Comparison of ENCODE assay signal across 30 mouse cellular contexts in the genomic region with DNA sequence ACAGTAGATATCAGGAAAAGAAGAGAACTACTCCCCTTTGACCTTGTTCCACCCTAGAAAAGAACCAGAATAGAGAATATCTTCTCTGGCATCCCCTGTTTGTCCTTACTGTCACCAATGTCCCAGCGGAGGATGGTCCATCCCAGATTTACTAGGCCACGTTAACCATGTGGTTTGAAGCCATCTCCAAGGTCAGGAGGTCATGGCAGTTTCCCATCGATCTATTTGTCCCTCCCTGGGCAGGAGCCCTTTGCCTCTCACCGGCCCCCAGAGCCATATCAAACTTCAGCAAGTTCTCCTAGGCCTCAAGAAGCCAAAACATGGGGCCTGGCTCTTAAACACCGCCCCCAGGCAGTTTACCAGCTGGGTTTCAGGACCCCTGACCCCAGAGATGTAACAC. TPM values are rescaled to one million over a fixed set of nuclear protein-coding genes. Genes with fewer than 3 reads are reported as not detected.
DNase-seq lines count a peak whose midpoint lies in the region; ATAC-seq and TF ChIP-seq lines count a peak whose summit lies in the region.
"Had no signal": no experiment of that assay in that cellular context is flagged by ENCODE, and none has a peak within 500 bp of the region (broad histone marks: within the 10 kb centered on the region; RNA-seq: fewer than 3 reads in every experiment).

No protein-coding gene starts in this region.

- H3K9ac ChIP-seq in ES-E14 (ENCODE audit: insufficient read depth, low read depth, low read length, poor library complexity, severe bottlenecking), result peak overlapping the region; percentile 15; the same call in 1 of the 2 replicates
- H3K9ac ChIP-seq in liver, embryonic 11.5 days (ENCODE audit: low read depth, low read length), result no peak overlapping the region
- no peak overlapping the region for H3K9ac ChIP-seq in liver, embryonic 16.5 days (ENCODE audit: low read depth, low read length)
- no peak overlapping the region for H3K9ac ChIP-seq in midbrain, embryonic 13.5 days (replicated peaks)
- H3K9ac ChIP-seq: hindbrain, embryonic 13.5 days; limb, embryonic 15.5 days; midbrain, embryonic 15.5 days had no signal

- no peaks in the 10 kb centered on the region for H3K9me3 ChIP-seq in ES-E14 (ENCODE audit: control insufficient read depth, insufficient read depth, low read depth, low read length)
- no peaks in the 10 kb centered on the region for H3K9me3 ChIP-seq in liver, embryonic 11.5 days (ENCODE audit: control insufficient read depth, low read length)
- no peaks in the 10 kb centered on the region for H3K9me3 ChIP-seq in liver, embryonic 16.5 days (replicated peaks; ENCODE audit: control insufficient read depth, low read length)
- no peaks in the 10 kb centered on the region for H3K9me3 ChIP-seq in midbrain, embryonic 13.5 days
- H3K9me3 ChIP-seq: G1E; hindbrain, embryonic 13.5 days; limb, embryonic 10.5 days; limb, embryonic 15.5 days; midbrain, embryonic 15.5 days had no signal

- in situ Hi-C loops in ES-E14 (cut with MboI; ENCODE audit: low sequenced_read_pairs in 2 of 2, unreplicated experiment in 2 of 2), result no loop called here

- DNase-seq in ES-E14 (ENCODE audit: low read depth, low spot score), result no peak
- DNase-seq in embryo, embryonic 9.5 days (ENCODE audit: extremely low spot score), result peak; percentile 50
- peak; percentile 43 for DNase-seq in liver, embryonic 11.5 days (ENCODE audit: low spot score)
- no peak for DNase-seq in heart, adult 18-20 months
- DNase-seq: adrenal gland, postnatal 10 days; B cell, adult 2 months; cerebellum, adult 8-10 months; cerebellum, postnatal 36 days; gastrocnemius, postnatal 25 days; heart, adult 11 months; heart, postnatal 36 days; kidney, adult 9 months; kidney, postnatal 10 days; layer of hippocampus, adult 9-11 months; lung, postnatal 36 days; right cerebral cortex, adult 18-20 months; thymus, adult 2 months; thymus, postnatal 36 days had no signal

- peak; percentile 64; the same call in 1 of the 2 replicates for ATAC-seq in liver, embryonic 11.5 days (replicated peaks; ENCODE audit: low FRiP score)
- peak; percentile 83 for ATAC-seq in liver, embryonic 16.5 days (ENCODE audit: low read depth)
- ATAC-seq in midbrain, embryonic 13.5 days, result no peak
- no peak for ATAC-seq in megakaryocyte, adult 5-6 weeks (ENCODE audit: poor library complexity, severe bottlenecking)
- ATAC-seq: forebrain, embryonic 14.5 days; intestine, postnatal 0 days; midbrain, embryonic 15.5 days had no signal

- H3K36me3 ChIP-seq in ES-E14 (ENCODE audit: control insufficient read depth, insufficient read depth, low read length, poor library complexity, severe bottlenecking), result no peaks in the 10 kb centered on the region
- no peaks in the 10 kb centered on the region for H3K36me3 ChIP-seq in liver, embryonic 11.5 days (ENCODE audit: control insufficient read depth, insufficient read depth, low read length)
- no peaks in the 10 kb centered on the region for H3K36me3 ChIP-seq in liver, embryonic 16.5 days (ENCODE audit: control insufficient read depth, insufficient read depth)
- H3K36me3 ChIP-seq in midbrain, embryonic 13.5 days, result no peaks in the 10 kb centered on the region
- H3K36me3 ChIP-seq: G1E; hindbrain, embryonic 13.5 days; limb, embryonic 10.5 days; limb, embryonic 15.5 days; midbrain, embryonic 15.5 days had no signal

- H3K4me2 ChIP-seq in liver, embryonic 11.5 days, result no peak overlapping the region
- no peak overlapping the region for H3K4me2 ChIP-seq in liver, embryonic 16.5 days (ENCODE audit: low read depth, low read length)
- no peak overlapping the region for H3K4me2 ChIP-seq in midbrain, embryonic 13.5 days (replicated peaks)
- H3K4me2 ChIP-seq: heart, embryonic 11.5 days; hindbrain, embryonic 13.5 days; limb, embryonic 15.5 days; midbrain, embryonic 15.5 days had no signal

- H3K27me3 ChIP-seq in liver, embryonic 11.5 days (replicated peaks; ENCODE audit: control insufficient read depth, insufficient read depth, low read length), result no peaks in the 10 kb centered on the region
- no peaks in the 10 kb centered on the region for H3K27me3 ChIP-seq in liver, embryonic 16.5 days (ENCODE audit: control insufficient read depth, insufficient read depth, low read depth, low read length)
- peaks cover 30% of the 10 kb centered on the region for H3K27me3 ChIP-seq in midbrain, embryonic 13.5 days
- H3K27me3 ChIP-seq: limb, embryonic 15.5 days had no signal

- peak overlapping the region in 1 of 2 experiments; percentile 32; a peak in 2 of 4 replicates for H3K4me3 ChIP-seq in ES-E14 (ENCODE audit: insufficient read depth in 1 of 2, low read depth in 1 of 2, low read length in 2 of 2, poor library complexity in 1 of 2, severe bottlenecking in 1 of 2)
- H3K4me3 ChIP-seq in liver, embryonic 11.5 days (ENCODE audit: low read depth, low read length), result no peak overlapping the region
- H3K4me3 ChIP-seq in liver, embryonic 16.5 days (ENCODE audit: low read depth, low read length), result no peak overlapping the region
- no peak overlapping the region for H3K4me3 ChIP-seq in midbrain, embryonic 13.5 days (replicated peaks)
- H3K4me3 ChIP-seq: hindbrain, embryonic 13.5 days; limb, embryonic 10.5 days; limb, embryonic 15.5 days; megakaryocyte, embryonic 14.5 days; midbrain, embryonic 15.5 days had no signal

- peaks cover 0 to 26% of the 10 kb centered on the region in 2 experiments; a peak in 2 of 4 replicates for H3K4me1 ChIP-seq in ES-E14 (ENCODE audit: control insufficient read depth in 2 of 2, insufficient read depth in 2 of 2, low read length in 2 of 2, poor library complexity in 1 of 2)
- H3K4me1 ChIP-seq in liver, embryonic 11.5 days (replicated peaks; ENCODE audit: control insufficient read depth, insufficient read depth, low read length), result 0 out of 2 replicates have a peak, but pooled peaks cover 2% of the 10 kb centered on the region
- no peaks in the 10 kb centered on the region; the same call in 1 of the 2 replicates for H3K4me1 ChIP-seq in liver, embryonic 16.5 days (ENCODE audit: control insufficient read depth, low read depth, low read length)
- H3K4me1 ChIP-seq in midbrain, embryonic 13.5 days (replicated peaks), result peaks cover 10% of the 10 kb centered on the region
- H3K4me1 ChIP-seq: megakaryocyte, embryonic 14.5 days; midbrain, embryonic 15.5 days had no signal

- WGBS in liver, embryonic 11.5 days, result 54% methylated on average over 5 of the region's 5 CpGs
- 50% methylated on average over 5 of the region's 5 CpGs for WGBS in liver, embryonic 16.5 days (ENCODE audit: insufficient replicate concordance)
- WGBS in midbrain, embryonic 13.5 days, result 76% methylated on average over 5 of the region's 5 CpGs

- H3K27ac ChIP-seq in ES-E14 (ENCODE audit: insufficient read depth, low read depth, low read length, poor library complexity, severe bottlenecking), result no peak overlapping the region
- 0 out of 2 replicates have a peak overlapping the region, but pooled peaks have one; percentile 20 for H3K27ac ChIP-seq in liver, embryonic 11.5 days (ENCODE audit: low read depth, low read length)
- H3K27ac ChIP-seq in liver, embryonic 16.5 days (ENCODE audit: low read length), result peak overlapping the region; percentile 44; the same call in 1 of the 2 replicates
- no peak overlapping the region for H3K27ac ChIP-seq in midbrain, embryonic 13.5 days
- H3K27ac ChIP-seq: hindbrain, embryonic 13.5 days; limb, embryonic 10.5 days; limb, embryonic 15.5 days; midbrain, embryonic 15.5 days had no signal

TF ChIP-seq in ES-E14, 5 proteins besides CTCF, POLR2A, EP300 and RAD21:
- TF ChIP-seq MAFK (IDR thresholded peaks at IDR 0.05; ENCODE audit: insufficient read depth, low read depth, low read length) (no peak), CHD2 (IDR thresholded peaks at IDR 0.05; ENCODE audit: low read depth, low read length) (no peak), HCFC1 (IDR thresholded peaks at IDR 0.05; ENCODE audit: borderline replicate concordance, insufficient read depth, low read length) (no peak), ZNF384 (IDR thresholded peaks at IDR 0.05; ENCODE audit: low read depth, low read length) (no peak), ZC3H11A (IDR thresholded peaks at IDR 0.05; ENCODE audit: borderline replicate concordance, low read depth, low read length) (no peak)

RNA-seq across cellular contexts. Expression of gene Fubp3, which starts 42.2 kb away (rescaled TPM):
- total RNA-seq in ES-E14 (2012; rRNA removed), result 76.0 and 94.4 TPM in 2 replicates
- polyA plus RNA-seq in liver, embryonic 11.5 days (2014; fragmentation: Nextera tagmentation; extraction: Ambion mirVana), result 75.3 and 77.5 TPM in 2 replicates
- 15.1 and 19.5 TPM in 2 replicates for polyA plus RNA-seq in liver, embryonic 16.5 days (2015; fragmentation: Nextera tagmentation; extraction: Ambion mirVana)
- polyA plus RNA-seq in midbrain, embryonic 13.5 days (2015; fragmentation: Nextera tagmentation; extraction: Ambion mirVana), result 61.5 and 65.3 TPM in 2 replicates
- total RNA-seq in megakaryocyte, adult 5-6 weeks (2015), result 10.7 and 16.4 TPM in 2 replicates
- total RNA-seq in megakaryocyte, adult 5-6 weeks (2017), result 17.1 and 23.6 TPM in 2 replicates
- 10 to 100 TPM; 11.1 to 11.2 TPM for total RNA-seq in heart, adult 18-20 months (2021)

Comparison
In these comparisons a context has a peak if more than half of its experiments do, and no peak if none do; other contexts are left out.
1. DNase-seq: peak in embryo, embryonic 9.5 days (single experiment) and liver, embryonic 11.5 days (single experiment); none in ES-E14 (single experiment) and heart, adult 18-20 months (0 of 2).
2. H3K27ac ChIP-seq: peak in liver, embryonic 11.5 days (single experiment) and liver, embryonic 16.5 days (single experiment); none in ES-E14 (single experiment) and midbrain, embryonic 13.5 days (single experiment).
3. ATAC-seq: peak in liver, embryonic 11.5 days (single experiment) and liver, embryonic 16.5 days (single experiment); none in midbrain, embryonic 13.5 days (single experiment) and megakaryocyte, adult 5-6 weeks (single experiment).